Mouse (Mus musculus) stomach, postnatal 0 days (tissue): Measurements from ENCODE around the gene Smap2.

ENCODE experiments used
- CTCF ChIP-seq: IDR thresholded peaks from 2 replicates; pipeline ENCODE4 v1.5.1; 2016; ENCODE audit warnings: antibody characterized with exemption, low read depth, mild to moderate bottlenecking, moderate library complexity
- EP300 ChIP-seq: optimal IDR thresholded peaks from 2 replicates; pipeline ENCODE3; 2016; ENCODE audit warnings: antibody characterized with exemption

- TF ChIP-seq CTCF (no peak), EP300 (no peak)
These were observed 1.2 kb upstream of the Smap2 start for GRCm38 (mm10) chr4:121018250-121018649.
